Mouse (Mus musculus) 3T3-L1 (cell line): ENCODE measurements around the gene 1700067P10Rik.

Source experiments
- DNase-seq: peaks from one replicate; pipeline ENCODE4 v3.0.0-alpha.2; 2015; ENCODE audit warnings: low read depth, low spot score

Gene 1700067P10Rik

DNA sequence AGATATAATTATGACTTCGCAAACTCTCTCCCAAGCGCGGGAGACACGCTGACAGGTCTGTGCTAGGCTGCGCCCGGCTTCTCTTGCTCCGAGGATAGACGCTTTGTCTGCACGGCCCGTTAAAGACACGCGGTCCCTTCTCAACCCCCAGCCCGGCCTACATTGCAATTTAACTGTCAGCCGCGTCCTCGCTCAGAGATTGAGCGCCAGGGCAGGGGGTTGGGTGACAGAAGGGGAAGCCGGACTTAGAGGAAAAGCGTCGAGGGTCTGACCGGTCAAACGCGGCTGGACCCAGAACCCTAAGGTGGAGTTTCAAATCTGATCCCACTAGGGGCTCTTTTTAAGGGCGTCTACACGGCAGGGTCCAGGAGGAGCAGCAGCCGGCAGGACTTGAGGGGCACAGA is 6.6 kb downstream of the 1700067P10Rik start:
- DNase-seq, result no peak

DNA sequence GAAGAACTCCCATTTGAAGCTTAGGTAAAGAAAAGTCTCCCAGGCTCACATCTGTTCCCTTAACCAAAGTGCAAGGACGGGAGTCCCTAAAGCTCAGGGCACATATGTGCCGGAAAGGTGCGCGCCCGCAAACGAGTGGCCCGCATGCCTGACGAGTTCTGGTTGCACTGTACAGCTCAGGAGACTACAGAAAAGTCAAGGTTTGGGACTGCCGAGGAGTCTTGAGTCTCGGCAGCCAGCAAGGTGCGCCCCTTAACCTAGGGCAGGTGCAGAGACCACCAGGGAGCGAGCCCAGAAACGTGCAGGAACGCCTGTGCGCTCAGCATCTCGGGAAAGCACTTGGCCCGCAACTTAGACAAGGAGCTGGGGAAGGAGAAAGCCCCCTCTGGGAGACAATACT is 7.2 kb downstream of the 1700067P10Rik start:
- DNase-seq, result no peak

DNA sequence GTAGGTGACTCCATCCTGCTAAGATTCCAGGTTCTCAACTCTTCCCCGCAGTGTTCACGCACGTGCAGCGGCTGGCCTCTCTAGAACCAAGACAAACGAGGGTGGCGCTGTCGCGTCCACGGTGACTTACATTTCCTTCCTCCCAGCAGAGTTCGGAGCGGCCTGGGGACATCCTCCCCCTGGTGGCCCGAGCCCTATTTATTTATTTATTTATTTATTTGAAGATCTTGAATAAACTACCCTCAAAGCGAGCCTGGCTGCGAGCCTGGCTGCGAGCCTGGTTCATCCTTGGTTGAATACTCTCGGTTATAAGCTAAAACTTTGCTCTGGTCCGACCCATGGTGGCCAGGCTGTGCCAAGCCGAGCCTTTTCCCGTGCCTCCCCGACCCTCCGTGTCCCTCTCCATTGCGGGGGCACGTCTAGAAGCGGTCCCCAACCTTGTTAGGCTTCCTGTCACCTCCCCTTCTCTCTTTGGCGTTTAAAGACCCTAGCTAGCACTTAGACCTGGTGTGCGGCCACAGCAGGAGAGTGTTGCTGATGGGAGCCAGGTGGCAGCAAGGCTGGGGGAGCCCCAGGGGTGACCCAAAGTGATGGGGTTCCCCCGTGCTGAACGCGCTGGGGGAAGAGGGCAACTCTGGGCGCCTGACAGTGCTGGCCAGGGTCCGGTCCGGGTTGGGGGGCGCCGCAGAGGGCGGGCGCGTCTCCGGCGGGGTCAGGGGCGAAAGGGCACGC is 8.1 kb downstream of the 1700067P10Rik start:
- no peak for DNase-seq

GRCm38 (mm10) chr17:48097743-48098527 is 8.8 kb downstream of the 1700067P10Rik start:
- no peak for DNase-seq

GRCm38 (mm10) chr17:48098528-48098890 is 9.4 kb downstream of the 1700067P10Rik start:
- DNase-seq, result no peak

- no peak for DNase-seq
Measured at GRCm38 (mm10) chr17:48099312-48099711, 10.2 kb downstream of the 1700067P10Rik start.

- peak; percentile 85 for DNase-seq
Measured at GRCm38 (mm10) chr17:48100441-48101417, 11.6 kb downstream of the 1700067P10Rik start.

GRCm38 (mm10) chr17:48107333-48107732 is 18.2 kb downstream of the 1700067P10Rik start:
- no peak for DNase-seq

- DNase-seq, result no peak
Measured at GRCm38 (mm10) chr17:48107862-48108261, 18.7 kb downstream of the 1700067P10Rik start.

GRCm38 (mm10) chr17:48108520-48108919 is 19.4 kb downstream of the 1700067P10Rik start:
- no peak for DNase-seq

DNA sequence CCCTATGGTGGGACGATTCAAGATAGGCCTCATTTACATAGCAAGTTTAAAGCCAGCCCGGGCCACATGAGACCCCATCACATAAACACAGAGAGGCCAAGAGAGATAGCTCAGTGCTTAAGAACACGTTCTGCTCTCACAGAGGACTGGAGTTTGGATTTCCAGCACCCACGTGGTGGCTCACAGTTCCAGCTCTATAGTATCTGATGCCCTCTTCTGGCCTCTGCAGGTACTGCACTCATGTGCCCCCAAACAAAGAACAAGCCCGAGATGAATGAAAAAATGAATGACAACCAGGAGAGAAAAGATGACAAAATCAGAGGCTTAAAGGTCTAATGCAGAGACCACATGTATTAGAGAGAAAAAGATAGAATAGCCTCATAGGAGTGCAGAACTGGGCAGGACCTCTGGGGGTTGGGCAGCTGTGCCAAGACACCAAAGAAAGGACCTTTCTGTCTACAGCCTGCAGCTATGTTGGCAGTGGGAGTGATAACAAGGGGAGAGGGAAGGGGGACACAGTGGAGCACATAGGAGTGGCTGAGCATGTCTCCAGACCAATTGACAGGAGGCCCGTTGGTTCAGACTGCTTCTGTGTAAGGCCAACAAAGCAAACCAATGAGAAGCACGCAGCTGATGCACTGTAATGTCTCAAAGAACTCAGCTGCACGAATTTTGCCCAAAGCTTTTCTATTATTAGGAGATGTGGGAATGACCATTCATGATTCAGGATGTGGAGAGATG is 21.6 kb downstream of the 1700067P10Rik start:
- DNase-seq, result peak; percentile 44

DNA sequence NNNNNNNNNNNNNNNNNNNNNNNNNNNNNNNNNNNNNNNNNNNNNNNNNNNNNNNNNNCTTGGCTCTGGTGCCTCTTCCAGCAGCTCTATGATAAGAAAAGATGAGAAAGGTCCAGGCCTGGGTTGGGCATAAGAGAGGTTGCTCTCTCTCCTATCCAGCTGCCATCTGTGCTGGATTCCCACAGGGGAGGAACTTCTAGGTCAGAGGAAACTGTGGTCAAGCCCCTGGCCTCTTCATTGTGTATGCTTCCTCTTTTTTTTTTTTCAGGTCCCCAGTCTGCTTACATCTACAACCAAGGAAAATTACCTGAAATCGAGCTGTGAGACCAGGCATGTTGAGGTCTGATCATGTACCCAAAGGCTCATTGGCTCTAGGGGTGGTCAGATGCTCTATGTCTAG is 29.5 kb downstream of the 1700067P10Rik start:
- no peak for DNase-seq

GRCm38 (mm10) chr17:48119656-48120055 is 30.5 kb downstream of the 1700067P10Rik start:
- DNase-seq, result peak; percentile 84

GRCm38 (mm10) chr17:48120456-48120855 is 31.3 kb downstream of the 1700067P10Rik start:
- DNase-seq, result no peak

DNA sequence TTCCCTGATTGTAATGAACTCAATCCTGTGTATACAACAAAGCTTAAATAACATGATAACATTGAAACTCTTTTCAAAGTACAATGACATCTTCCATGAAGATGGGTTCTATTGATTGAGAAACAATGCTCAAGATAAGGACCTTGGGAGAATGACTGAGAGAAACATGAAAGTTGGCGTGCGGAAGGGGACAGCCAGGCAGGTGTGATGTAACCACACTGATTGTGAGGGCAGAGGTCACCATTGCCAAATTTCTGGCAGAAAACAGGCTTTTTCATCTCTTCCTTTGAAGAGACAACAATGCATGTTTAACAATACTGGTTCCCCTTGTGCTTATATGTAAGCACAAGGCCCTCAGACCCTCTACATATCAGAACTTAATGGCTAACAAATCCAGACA is 43.7 kb downstream of the 1700067P10Rik start:
- DNase-seq, result no peak
